Mouse (Mus musculus) granulocyte monocyte progenitor cell, adult 5-6 weeks (primary cell): Measurements from ENCODE around the gene Slc25a39. TPM values are rescaled to one million over a fixed set of nuclear protein-coding genes. Genes with fewer than 3 reads are reported as not detected.

Experiments
- ATAC-seq: replicated peaks from 2 replicates; pipeline ENCODE4 v1.8.0; 2016; ENCODE audit warnings: mild to moderate bottlenecking, moderate TSS enrichment, inconsistent platforms; ENCODE audit not compliant: poor library complexity, severe bottlenecking
- total RNA-seq, 2 experiments: library from RNA; stranded (forward) in 1 of 2; stranded (reverse) in 1 of 2; fragments of 200-712, 200-1000 nt in 1 of 2; fragments of >200 nt in 1 of 2; fragmentation: Nextera tagmentation in 1 of 2; gene quantifications; 2 replicates each; pipeline ENCODE4 v1.2.3; 2014 to 2017

The Slc25a39 gene
- total RNA-seq, 2 experiments from 2014 or later = 51.4 to 99.0 TPM

- peak; percentile 25 for ATAC-seq
Observed at GRCm38 (mm10) chr11:102437120-102438061, 29.6 kb upstream of the Slc25a39 start.

GRCm38 (mm10) chr11:102436471-102436790, 28.7 kb upstream of the Slc25a39 start:
- no peak for ATAC-seq

DNA sequence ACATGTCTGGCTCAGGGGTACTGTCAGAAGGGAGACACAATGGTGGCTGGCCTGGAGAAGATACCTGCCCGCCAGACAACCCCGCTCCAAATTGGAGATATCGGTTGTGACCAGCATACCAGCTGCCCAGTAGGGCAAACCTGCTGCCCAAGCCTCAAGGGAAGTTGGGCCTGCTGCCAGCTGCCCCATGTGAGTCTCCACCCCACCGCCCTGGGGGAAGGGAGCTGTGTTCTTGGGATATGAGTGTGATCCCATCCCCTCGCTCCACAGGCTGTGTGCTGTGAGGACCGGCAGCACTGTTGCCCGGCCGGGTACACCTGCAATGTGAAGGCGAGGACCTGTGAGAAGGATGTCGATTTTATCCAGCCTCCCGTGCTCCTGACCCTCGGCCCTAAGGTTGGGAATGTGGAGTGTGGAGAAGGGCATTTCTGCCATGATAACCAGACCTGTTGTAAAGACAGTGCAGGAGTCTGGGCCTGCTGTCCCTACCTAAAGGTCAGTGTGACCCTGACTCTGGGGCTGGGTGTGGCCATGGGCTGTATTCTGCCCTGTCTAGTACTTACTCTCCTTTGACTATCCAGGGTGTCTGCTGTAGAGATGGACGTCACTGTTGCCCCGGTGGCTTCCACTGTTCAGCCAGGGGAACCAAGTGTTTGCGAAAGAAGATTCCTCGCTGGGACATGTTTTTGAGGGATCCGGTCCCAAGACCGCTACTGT, 28.2 kb upstream of the Slc25a39 start:
- no peak for ATAC-seq

- ATAC-seq = no peak
Observed at GRCm38 (mm10) chr11:102434816-102435705, 27.3 kb upstream of the Slc25a39 start.

DNA sequence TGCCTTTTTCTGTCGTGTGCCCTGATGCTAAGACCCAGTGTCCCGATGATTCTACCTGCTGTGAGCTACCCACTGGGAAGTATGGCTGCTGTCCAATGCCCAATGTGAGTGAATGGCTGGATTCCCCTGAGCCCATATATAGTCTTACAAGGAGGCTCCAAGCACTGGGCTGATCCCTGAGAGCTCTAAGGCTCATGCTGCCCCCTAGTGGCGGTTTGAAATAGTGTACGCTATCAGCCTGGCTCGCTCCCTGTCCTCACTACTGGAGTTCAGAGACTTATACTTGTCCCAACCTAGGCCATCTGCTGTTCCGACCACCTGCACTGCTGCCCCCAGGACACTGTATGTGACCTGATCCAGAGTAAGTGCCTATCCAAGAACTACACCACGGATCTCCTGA, 26.7 kb upstream of the Slc25a39 start:
- 0 out of 2 replicates have a peak, but pooled peaks have one; percentile 11 for ATAC-seq

- ATAC-seq = no peak
Observed at GRCm38 (mm10) chr11:102433866-102434265, 26.1 kb upstream of the Slc25a39 start.

DNA sequence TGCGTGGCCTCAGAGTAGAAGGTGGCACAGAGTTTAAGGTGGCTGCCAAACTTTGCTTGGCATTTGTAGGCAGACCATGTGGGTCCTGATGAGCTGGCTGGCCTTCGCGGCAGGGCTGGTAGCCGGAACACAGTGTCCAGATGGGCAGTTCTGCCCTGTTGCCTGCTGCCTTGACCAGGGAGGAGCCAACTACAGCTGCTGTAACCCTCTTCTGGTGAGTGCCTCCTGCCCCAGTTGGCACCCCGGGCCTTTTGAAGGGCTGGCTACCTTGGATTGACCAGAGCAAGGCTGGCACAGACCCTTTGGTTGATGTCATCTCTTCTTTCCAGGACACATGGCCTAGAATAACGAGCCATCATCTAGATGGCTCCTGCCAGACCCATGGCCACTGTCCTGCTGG, 25.1 kb upstream of the Slc25a39 start:
- ATAC-seq = no peak

- ATAC-seq = peak; percentile 47
Observed at GRCm38 (mm10) chr11:102432115-102432843, 24.5 kb upstream of the Slc25a39 start.

- no peak for ATAC-seq
Observed at GRCm38 (mm10) chr11:102431728-102432114, 24.0 kb upstream of the Slc25a39 start.

- peak; percentile 21 for ATAC-seq
Observed at GRCm38 (mm10) chr11:102431018-102431645, 23.4 kb upstream of the Slc25a39 start.

DNA sequence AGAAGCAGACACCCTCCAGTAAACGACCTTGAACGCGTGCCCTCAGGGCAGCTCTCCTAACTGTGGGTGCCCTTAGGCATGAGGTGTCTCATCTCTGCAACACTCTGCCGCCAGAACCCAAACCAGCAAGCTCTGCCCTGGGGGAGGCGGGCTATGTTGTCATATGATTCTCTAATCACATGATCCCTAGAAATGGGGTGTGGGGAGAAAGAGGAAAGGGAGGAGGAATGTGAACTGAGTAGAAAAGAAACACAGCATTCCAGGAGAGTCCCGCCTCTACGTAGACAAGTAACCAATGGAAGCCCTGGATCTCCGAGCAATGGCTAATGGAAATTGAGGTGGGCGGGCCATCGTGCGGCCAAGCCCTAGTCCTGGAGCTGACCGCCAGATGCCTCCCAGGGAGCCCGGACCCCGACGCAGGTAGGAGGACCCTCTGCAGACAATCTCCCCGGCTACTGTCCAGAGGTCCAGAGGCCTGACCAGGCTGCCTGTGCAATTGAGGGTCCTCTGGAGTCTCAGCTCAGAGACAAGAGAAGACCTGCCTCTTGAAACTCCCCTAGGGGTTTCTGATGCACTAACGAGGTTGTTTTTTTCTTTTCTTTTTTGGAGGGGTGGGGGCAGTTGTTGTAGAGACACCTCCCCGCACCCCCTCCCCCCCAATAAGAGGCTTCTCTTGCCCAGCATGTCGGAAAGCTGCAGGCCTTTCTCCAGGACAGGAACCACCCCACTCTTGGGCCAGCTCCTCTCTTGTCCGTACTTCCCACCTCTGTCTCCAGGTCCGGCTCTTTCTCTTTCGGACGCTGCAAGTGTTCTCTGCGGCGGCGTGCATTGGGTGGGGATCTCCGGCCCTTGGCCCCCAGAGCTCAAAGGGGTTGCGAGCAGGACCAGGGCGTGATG, 22.6 kb upstream of the Slc25a39 start, which contains the start of gene Grn:
Gene Grn, plus strand, starts transcription at position 195 of the 897 bp plus-strand sequence.
- ATAC-seq = peak; percentile 47

DNA sequence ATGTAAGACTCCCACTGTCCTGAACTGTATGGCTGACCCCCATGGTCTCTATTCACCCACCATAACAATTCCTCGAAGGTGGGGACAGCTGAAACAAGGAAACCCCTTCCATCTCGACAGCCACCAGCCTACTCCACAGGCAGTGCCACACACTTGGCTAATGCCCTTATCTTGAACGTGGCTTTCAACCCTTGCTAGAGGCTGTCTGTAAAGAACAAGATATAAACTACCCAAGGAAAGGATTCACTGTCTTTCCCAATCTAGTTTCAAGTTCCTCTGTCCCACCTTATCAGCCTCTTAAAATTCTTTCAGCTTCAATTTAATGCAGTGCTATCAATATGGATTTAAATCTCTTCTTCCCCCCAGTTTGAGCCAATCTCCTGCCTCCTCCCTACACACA, 21.8 kb upstream of the Slc25a39 start:
- ATAC-seq = no peak

DNA sequence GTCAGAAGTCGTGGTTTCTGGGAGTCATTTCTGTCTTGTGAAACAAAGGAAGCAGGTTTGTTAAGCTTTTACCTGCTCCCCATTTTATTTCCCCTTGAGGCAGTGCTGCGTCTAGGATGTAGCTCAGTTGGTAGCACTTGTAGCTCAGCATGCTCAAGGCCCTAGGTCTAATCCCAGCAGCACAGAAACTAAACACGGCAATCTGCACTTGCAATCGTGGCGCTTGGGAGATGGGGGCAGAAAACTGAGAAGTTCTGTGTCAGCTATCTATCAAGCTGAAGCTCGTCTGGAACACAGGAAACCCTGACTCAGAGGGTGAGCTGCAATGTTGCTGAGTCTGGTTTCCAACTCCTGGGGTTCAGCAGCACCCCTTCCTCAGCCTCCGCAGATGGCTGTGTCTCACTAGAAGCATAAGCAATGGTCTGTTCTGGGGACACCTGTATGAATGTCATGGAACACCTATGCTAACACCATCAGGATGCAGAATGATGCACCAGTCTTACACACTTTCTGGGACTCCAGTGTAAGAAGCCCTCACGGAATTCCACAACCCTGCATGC, 21.3 kb upstream of the Slc25a39 start:
- ATAC-seq = peak; percentile 17

GRCm38 (mm10) chr11:102425555-102426316, 18.0 kb upstream of the Slc25a39 start:
- ATAC-seq = peak; percentile 31

GRCm38 (mm10) chr11:102424666-102425065, 16.9 kb upstream of the Slc25a39 start:
- ATAC-seq = no peak

- no peak for ATAC-seq
Observed at GRCm38 (mm10) chr11:102421559-102421958, 13.8 kb upstream of the Slc25a39 start.

- no peak for ATAC-seq
Observed at GRCm38 (mm10) chr11:102418887-102419286, 11.1 kb upstream of the Slc25a39 start.
